Mouse (Mus musculus): Measurements from ENCODE around the gene Gm42906.

GRCm38 (mm10) chr5:151046131-151046530 lies 381.8 kb downstream of the Gm42906 start:
- TF ChIP-seq CTCF (IDR thresholded peaks at IDR 0.05; ENCODE audit: low read depth) (no peak), EP300 (IDR thresholded peaks at IDR 0.05; ENCODE audit: low read depth) (no peak)

Measured in liver, postnatal 0 days (tissue).